Mouse (Mus musculus): ENCODE results near the gene 9930111J21Rik2.
"Not testable (repeated sequence)": the region's sequence is repeated elsewhere in the genome, so short reads cannot be mapped to it uniquely, and the experiment has no call there.

9930111J21Rik2 gene

DNA sequence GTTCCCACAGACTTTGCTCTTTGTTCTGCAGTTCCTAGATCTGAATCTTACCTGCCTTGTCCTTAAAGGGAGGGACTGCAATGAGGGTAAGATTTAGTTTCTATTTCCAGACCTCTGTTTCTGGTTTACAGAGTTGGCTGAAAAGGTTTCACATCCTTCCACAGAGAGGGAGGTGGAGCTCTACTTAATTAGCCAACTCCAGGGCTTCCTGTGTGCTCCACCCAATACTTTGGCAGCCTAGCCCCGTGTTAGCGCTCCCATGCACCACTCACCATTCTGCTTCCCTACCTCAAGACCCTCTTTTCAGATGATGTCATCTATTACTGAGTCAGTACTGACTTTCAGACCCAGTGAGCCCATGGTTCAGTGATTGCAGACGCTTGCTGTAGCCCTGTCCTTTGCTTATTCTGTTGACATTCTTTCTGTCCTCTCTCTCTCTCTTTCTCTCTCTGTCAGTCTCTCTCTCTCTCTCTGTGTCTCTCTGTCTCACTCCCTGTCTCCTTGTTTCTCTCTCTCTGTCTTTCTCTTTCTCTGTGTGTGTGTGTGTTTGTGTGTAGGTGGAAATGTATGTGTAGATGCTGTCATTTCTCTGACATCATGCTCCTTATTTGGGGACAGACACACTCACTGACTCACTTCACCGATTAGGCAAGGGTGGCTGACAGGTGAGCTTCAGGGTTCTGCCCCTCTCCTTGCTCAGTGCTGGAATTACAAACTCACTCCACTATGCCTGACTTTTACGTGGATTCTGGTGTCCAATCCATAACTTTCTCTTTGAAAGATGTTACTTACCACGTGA, at the start of gene 9930111J21Rik2:
Gene 9930111J21Rik2, minus strand, starts transcription at position 150 of the 799 bp plus-strand sequence.
- not testable (repeated sequence) for DNase-seq (ENCODE audit: low read depth in 1 of 2, low spot score in 2 of 2)

DNA sequence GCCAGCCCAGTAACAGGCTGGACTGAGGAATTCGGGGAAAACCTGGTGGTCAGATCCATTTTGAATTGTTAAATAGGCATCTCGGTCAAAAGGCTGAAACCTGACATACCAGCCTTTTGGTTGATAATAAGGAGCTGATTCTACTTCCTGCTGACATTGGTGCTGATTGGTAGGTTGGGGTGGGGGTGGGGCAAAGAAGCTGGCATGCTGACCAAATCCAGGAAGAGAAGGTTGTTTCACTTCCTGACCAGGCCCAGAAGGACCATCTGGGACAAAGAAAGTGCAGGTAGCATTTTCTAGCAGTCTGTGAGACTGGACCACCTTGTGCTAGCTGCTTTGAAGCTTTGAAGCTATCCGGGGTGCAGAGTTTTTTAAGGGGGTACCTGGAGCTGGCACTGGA, 49.4 kb upstream of the 9930111J21Rik2 start:
- DNase-seq (ENCODE audit: low read depth in 1 of 2, low spot score in 2 of 2) = no peak

DNA sequence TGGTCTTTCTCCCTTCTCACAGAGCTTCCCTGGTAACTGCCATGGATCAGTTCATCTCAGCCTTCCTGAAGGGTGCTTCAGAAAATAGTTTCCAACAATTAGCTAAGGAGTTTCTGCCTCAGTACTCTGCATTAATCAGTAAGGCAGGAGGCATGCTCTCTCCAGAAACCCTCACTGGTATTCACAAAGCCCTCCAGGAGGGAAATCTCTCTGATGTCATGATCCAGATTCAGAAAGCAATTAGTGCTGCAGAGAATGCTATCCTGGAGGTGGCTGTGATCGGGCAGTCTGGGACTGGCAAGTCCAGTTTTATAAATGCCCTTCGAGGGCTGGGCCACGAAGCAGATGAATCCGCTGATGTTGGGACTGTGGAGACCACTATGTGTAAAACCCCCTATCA, 44.3 kb upstream of the 9930111J21Rik2 start:
- DNase-seq (ENCODE audit: low read depth in 1 of 2, low spot score in 2 of 2) = no peak

DNA sequence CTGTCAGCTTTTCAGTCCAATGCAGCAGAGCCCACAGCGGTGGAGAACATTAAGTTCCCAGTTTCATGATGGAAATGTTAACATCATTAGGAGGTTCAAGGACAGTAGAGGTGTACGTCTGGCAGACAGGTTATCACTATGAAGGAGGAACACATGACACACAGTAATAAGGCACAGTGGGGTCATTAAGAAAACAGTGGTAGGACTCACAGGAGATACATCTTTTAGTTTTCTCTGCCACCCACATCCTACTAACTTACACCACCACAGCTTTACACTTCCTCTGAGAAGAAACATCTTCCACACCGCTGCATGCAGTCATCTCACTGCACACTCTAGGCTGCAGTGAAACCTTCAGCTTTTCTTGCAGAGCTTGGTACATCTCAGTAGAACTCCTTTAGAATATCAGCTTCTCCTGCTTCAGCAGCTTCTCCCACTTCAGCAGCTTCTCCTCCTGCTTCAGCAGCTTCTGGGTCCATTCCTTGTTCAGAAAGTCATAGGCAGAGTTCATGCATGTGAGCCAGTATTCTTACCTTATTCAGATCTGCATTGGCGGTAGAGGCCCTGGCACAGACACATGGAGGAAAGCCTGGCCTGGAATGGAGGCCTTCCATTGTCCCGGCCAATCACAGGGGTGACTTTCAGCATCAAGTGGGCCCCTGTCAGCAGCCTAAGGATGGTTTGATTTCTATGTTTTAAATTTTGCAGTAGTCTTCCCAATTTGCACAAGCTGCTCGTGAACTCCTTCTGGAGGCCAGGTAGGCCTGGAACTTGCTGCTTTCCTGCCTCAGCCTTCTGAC, 43.0 kb upstream of the 9930111J21Rik2 start:
- no peak for DNase-seq (ENCODE audit: low read depth in 1 of 2, low spot score in 2 of 2)

DNA sequence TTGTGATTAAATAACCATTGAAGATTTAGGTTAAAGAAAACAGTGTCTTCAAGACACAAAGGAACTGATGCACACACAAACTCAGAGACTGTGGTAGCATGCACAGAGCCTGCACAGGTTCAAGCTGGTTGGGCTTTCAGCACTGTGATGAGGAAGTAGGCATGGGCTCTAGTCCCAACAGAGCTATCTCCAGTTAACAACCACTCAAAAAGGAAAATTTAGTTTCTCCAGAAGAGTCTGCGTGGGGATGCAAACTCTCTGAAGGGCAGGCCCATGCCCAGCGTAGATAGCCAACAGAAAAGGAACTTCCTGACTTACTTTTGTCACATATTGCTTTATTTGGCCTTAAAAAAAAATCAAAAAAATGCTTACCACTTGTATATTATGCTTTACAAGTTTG, 41.7 kb upstream of the 9930111J21Rik2 start:
- no peak for DNase-seq (ENCODE audit: low read depth in 1 of 2, low spot score in 2 of 2)

DNA sequence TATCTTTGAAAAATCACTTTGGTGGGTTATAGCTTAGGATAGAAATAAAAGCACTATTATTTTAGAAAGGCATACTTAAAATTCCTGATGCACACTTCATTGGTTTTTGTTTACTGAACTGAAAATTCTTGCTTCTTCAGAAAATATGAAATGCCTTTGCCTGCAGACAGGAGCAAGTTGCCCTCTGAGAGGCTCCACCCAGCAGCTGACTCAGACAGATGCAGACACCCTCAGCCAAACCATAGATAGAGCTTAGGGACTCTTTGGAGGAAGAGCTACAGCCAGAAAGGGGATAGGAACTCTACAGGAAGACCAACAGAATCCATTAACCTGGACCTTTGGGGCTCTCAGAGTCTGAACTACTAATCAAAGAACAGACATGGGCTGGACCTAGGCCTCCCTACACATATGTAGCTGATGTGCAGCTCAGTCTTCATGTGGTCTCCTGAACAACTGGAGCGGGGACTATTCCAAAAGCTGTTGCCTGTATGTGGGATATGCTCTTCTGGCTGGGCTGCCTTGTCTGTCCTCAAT, 41.1 kb upstream of the 9930111J21Rik2 start:
- no peak for DNase-seq (ENCODE audit: low read depth in 1 of 2, low spot score in 2 of 2)

DNA sequence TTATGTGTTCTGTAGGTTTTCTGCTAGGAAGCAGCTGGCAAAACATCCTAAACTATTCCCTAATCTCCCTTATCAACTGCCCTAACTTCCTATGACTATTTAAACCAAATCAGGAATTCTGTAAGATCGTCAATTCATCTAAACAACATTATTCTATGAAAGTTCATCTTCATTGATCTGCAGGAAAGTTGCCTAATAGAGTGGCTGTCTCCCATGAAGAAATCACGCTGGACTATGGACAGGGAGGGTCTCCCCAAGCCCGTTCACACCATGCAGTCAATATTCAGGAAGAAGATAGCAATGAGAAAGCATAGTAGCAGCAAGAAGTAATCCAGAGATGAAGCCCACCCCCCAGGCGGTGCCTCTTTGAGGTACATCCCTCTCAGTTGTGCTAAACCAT, 40.1 kb upstream of the 9930111J21Rik2 start:
- DNase-seq (ENCODE audit: low read depth in 1 of 2, low spot score in 2 of 2) = no peak

DNA sequence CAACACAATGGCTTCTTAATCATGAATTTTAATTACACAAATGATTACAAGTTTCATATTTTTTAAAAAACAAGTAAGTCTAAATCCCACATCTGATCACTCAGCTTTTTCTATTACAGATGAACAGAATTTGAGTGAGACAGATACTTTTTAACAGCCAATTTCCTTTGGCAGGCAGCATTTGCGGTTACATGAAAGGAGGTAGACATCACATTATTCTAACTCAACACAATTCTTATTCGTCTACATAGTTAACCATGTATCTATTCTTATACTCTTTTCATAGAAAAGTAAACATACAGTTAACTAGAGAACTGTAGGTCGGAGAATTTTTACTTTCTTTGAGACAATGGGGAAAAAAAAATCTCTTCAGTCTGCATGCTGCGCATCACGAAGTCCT, 39.5 kb upstream of the 9930111J21Rik2 start:
- DNase-seq (ENCODE audit: low read depth in 1 of 2, low spot score in 2 of 2) = no peak

DNA sequence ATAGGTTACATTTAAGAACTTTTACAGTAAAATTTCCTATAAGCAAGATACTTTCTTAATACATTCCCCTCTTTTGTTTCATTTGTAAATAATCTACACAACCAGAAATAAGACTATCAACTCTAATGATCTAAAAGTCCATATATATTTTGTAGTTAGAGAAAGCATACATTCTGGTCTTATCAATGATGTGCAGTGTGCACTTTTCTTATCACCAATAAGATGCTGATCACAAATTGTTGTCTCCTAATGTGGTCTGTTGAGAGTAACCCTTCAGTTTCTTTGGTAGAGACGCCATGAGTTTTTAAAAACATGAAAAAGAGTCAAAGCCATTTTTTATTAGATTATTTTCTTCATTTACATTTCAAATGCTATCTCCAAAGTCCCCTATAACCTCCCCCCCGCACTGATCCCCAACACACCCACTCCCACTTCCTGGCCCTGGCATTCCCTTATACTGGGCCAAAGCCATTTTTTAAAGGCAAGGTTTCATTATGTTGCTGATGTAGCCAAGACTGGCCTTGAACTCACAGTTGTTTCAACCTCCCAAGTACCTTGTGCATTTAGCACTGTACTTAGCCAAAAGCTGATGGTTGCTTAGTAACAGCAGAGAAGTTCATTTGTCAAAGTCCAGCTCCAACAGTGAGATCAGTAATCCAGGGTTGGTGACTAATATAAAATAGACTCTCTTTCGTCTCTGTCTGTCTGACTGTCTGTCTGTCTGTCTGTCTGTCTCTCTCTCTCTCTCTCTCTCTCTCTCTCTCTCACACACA, 38.9 kb upstream of the 9930111J21Rik2 start:
- DNase-seq (ENCODE audit: low read depth in 1 of 2, low spot score in 2 of 2) = no peak

DNA sequence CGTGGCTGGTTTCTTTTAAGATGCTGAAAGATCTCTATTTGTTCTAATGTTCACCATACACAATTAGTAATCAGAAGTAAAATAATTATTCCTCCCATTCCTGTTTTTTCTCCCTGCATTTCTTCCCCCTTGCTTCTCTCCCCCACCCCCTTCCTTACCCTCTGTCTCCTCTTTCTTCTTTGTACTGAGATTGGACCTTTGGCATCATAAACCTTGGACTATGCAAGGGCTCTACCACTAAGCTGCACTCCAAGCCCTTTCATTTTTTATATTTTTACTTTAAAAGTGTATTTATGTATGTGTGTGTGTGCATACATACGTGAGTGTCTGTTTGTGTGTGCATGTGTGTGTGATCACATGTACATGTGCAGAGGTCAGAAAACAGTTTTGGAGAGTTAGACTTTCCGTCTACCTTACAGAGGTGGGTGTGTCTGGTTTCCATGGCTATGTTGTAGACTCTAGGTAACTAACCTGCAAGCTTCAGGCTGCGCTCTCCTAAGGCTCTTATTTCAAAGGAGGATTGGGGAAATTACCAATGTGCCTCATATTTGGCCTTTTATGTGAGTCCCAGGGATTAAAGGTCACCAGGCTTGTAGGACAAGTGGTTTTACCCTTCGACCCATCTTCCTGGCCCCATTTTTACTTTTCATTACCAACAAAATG, 38.1 kb upstream of the 9930111J21Rik2 start:
- DNase-seq (ENCODE audit: low read depth in 1 of 2, low spot score in 2 of 2) = no peak

DNA sequence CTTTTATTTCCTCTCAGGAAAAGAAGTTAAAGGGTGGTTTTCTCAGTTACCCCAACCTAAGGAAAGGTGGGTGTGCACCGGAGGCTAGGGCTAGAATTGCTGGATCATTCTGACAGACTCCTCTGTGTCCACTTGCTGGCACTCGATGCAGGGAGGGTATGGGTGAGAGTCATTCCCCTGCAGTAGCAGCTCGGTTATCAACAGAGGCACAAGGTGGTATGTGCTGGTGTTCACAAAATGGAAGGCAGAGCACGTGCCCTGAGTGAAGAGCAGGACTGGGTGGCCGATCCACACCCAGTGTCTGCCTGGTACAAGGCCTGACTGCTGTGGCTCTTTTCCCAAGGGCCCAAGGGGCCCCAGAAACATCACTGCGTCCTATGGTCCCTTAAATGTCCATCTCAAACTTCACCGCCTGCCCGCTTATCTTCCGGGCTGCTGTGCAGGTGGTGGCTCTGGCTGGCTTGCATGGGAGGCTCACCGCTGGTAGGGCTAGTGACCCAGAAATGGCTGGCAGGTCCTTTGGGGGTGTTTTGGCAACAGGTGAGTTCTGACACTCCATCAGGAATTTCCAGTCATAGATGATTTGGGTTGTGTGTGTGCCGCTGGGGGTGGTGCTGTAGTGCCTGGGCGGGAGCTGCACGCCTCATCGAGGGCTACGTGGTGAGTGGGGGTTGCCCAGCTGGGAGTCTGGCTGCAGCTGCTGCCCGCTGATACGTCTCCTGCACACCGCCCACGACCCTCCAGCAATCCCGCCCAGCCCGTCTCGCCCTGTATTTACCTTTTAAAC, 37.0 kb upstream of the 9930111J21Rik2 start:
- no peak for DNase-seq (ENCODE audit: low read depth in 1 of 2, low spot score in 2 of 2)

DNA sequence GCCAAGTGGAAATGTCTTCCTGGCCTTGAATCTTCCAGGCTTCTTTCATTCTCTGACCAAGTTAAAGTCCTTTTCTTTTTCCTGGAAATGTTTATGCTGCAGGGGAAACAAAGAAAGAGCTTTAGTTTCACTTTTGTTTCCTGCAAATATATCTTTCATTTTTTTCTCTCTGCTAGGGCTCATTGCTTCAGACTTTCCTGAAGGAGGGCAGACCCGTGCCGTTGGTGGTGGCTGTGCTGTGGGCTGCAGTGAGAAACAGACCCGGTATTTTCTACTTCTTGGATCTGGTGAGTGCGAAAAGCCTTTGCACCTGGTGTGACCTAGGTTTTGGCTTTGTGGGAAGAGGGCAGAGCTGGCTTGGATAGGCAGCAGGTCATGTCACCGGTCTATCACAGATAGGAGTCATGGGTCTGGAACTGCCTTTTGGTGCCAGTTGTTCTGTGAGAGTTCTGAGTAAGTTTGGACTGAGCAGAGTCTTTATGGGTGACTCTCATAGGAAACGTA, 35.9 kb upstream of the 9930111J21Rik2 start:
- DNase-seq (ENCODE audit: low read depth in 1 of 2, low spot score in 2 of 2) = no peak

DNA sequence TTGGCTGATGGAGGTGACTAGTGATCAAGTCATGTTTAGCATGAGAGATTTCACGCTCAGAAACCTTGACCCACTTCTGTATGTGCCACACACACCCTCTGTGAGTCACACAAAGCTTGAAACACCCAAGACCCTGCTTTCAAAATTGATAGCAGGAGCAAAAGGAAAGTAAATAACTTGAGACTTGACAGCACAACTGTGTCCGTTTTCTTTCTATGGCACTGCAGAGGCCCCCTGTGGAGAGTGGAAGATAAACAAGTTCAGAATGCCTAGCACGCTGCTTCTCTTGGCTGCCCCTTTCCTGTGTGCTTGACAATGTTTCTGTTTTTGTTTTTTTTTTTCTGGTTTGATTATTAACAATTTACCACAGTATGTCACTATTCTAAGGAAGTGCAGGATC, 33.8 kb upstream of the 9930111J21Rik2 start:
- no peak for DNase-seq (ENCODE audit: low read depth in 1 of 2, low spot score in 2 of 2)

DNA sequence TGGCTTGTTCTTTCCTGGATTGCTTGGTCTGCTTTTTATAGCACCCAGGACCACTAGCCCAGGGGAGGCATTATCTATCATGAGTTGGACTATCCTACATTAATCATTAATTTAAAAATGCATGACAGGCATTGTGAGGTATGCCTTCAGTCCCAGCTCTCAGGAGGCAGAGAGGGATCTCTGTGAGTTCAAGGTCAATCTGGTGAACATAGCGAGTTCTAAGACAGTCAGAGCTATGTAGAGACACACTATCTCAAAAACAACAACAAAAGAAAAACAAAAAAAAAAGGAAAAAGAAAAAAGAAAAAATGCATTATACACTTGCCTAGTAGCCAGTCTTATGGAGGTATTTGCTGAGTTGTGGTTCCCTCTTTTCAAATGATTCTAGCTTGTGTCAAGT, 33.3 kb upstream of the 9930111J21Rik2 start:
- no peak for DNase-seq (ENCODE audit: low read depth in 1 of 2, low spot score in 2 of 2)

DNA sequence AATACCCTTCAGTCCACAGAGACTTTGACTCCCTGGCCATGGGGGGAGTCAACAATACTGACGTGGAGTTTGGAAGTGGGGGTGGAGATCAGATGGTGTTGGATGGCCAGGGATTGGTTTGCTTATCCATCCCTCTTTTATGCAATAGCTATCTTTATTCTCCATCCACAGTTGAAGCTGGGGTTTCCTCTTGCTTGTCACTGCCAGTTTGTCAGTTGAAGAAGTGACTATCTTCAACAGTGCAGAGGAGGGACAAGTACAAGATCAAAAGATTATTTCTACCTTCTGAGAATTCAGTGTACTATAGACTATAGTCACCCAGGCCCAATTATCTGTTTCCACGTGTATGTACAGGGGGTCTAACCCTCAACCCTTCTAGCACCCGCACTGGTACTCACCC, 32.8 kb upstream of the 9930111J21Rik2 start:
- DNase-seq (ENCODE audit: low read depth in 1 of 2, low spot score in 2 of 2) = no peak

DNA sequence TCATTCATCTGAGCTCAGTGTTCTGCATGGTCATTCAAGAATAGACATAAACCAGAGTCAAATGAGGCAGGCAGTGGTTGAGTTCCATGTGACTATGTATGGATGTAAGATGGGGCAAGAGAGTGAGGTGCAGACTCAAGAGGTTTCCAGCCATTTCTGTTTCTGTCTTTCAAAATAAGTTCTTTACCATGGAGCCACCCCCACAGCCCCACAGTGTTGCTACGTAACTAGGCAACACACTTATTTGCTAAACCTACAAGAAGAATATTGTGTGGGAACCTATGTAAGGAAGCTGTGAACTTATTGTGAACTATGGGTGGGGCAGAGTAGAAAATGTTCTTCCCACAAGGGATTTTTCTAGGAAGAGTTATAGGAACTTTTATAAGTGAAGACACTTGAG, 32.1 kb upstream of the 9930111J21Rik2 start:
- no peak for DNase-seq (ENCODE audit: low read depth in 1 of 2, low spot score in 2 of 2)

DNA sequence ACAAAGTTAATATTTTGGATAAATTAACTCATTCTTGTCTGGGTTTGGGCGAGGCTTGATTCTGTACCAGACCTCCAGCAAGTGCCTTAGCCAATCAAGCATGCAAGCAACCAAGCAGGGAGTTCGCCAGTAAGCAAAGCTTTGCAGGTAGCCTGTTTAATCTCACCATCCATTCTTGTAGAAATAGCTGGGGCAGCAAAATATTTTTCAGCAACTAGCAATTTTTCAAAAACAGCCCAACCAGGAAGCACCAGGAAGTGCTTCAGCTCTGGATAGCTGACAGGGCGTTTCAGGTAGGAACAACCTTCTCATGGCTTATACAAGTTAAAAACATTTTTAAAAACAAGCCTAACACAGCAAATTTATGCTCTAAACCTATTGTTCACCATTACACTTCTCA, 30.8 kb upstream of the 9930111J21Rik2 start:
- DNase-seq (ENCODE audit: low read depth in 1 of 2, low spot score in 2 of 2) = no peak

DNA sequence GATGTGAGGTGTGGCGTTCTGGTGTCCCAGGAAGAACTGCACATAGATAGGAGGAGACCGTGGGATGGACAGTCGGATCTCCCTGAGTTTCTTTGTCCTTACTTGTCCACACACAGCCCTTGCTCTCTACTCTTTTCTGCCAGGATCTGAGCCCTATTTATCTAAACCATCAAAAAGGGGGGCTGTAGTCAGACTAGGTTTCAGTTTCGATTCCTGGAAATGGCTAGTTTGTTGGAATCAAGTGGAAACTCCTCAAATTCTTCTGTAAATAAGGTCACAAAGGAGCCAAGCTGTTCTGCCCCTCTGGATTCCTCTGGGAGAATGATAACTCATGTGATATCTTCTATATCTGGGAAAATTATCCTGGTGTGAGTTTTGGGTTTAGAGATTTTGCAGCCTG, 30.3 kb upstream of the 9930111J21Rik2 start:
- no peak for DNase-seq (ENCODE audit: low read depth in 1 of 2, low spot score in 2 of 2)

DNA sequence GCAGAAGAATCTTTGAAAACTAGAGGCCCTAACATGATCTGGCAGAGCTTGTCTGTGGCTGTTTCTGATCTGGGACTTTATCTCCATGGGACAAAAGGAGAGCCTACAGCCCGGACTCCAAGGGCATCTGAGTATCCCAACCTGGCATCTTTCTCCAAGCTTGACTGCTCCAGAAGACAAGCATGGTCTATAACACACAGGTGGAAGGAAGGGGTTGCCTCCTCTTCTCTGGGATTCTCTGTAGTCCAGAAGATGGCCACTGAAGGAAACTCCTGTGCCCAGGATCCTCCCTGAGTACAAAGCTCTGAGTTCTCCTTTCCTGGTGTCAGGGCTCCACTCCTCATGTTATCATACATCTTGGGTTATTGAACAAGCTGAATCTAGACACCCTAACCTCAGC, 29.6 kb upstream of the 9930111J21Rik2 start:
- no peak for DNase-seq (ENCODE audit: low read depth in 1 of 2, low spot score in 2 of 2)

DNA sequence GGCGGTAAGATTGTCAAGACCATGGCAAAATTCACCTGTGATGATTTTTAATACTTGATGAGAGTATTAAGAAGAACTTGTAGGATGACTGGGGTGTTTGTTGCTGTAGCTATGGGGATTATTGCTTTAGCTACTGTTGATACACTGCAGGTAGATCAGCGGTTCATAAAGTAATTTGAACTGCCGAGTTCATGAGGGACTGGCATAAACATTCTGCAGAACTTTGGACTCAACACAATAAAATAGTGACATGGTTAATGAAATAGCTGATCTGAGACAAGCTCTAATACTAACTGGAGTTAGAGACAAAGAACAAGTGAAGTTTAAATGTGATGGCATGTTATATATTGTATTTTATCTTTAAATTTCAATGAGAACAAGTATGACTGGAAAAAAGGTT, 27.7 kb upstream of the 9930111J21Rik2 start:
- no peak for DNase-seq (ENCODE audit: low read depth in 1 of 2, low spot score in 2 of 2)
